Mouse (Mus musculus) B cell, adult 2 months (primary cell): Measurements from ENCODE around the gene Yif1a.

Experiments used
- DNase-seq, 2 experiments: peaks; one replicate each; pipeline ENCODE4 v3.0.0; 2022

The Yif1a gene

GRCm38 (mm10) chr19:5060365-5061330 lies 27.7 kb upstream of the Yif1a start:
- no peak for DNase-seq

- no peak for DNase-seq
These were observed 26.3 kb upstream of the Yif1a start for GRCm38 (mm10) chr19:5062041-5062440.

- DNase-seq, result no peak
These were observed 25.9 kb upstream of the Yif1a start for GRCm38 (mm10) chr19:5062446-5062845.

GRCm38 (mm10) chr19:5065104-5065503 lies 23.2 kb upstream of the Yif1a start:
- DNase-seq, result no peak

- DNase-seq, result no peak
These were observed 21.1 kb upstream of the Yif1a start for GRCm38 (mm10) chr19:5067040-5067799.

- no peak for DNase-seq
These were observed 20.3 kb upstream of the Yif1a start, which contains the start of gene Cd248 for GRCm38 (mm10) chr19:5067867-5068569. Cd248 (plus strand) TSS chr19:5068078.

GRCm38 (mm10) chr19:5068570-5069234 lies 19.6 kb upstream of the Yif1a start:
- DNase-seq, result no peak

- DNase-seq, result no peak
These were observed 18.9 kb upstream of the Yif1a start for GRCm38 (mm10) chr19:5069486-5069885.

GRCm38 (mm10) chr19:5069978-5070377 lies 18.4 kb upstream of the Yif1a start:
- no peak for DNase-seq

- DNase-seq, result no peak
These were observed 17.3 kb upstream of the Yif1a start for GRCm38 (mm10) chr19:5071077-5071476.

GRCm38 (mm10) chr19:5071545-5072369 lies 16.6 kb upstream of the Yif1a start:
- DNase-seq, result peak; percentile 84 to 85

GRCm38 (mm10) chr19:5072389-5073019 lies 15.8 kb upstream of the Yif1a start:
- DNase-seq, result peak in 1 of 2 experiments; percentile 23

- peak; percentile 61 to 65 for DNase-seq
These were observed 15.3 kb upstream of the Yif1a start for GRCm38 (mm10) chr19:5073028-5073427.

GRCm38 (mm10) chr19:5073518-5073917 lies 14.8 kb upstream of the Yif1a start:
- no peak for DNase-seq

- DNase-seq, result no peak
These were observed 9.1 kb upstream of the Yif1a start for GRCm38 (mm10) chr19:5079279-5079678.

- DNase-seq, result no peak
These were observed 6.3 kb upstream of the Yif1a start for GRCm38 (mm10) chr19:5082005-5082404.

- no peak for DNase-seq
These were observed 5.7 kb upstream of the Yif1a start for GRCm38 (mm10) chr19:5082596-5082995.

- no peak for DNase-seq
These were observed 4.1 kb upstream of the Yif1a start for GRCm38 (mm10) chr19:5083961-5084833.

GRCm38 (mm10) chr19:5084834-5085144 lies 3.5 kb upstream of the Yif1a start:
- no peak for DNase-seq
